Mouse (Mus musculus) forelimb bud, embryonic 11.5 days (tissue): ENCODE measurements around the gene Acsf2.

ENCODE experiments used
- DNase-seq: peaks from one replicate; pipeline ENCODE4 v3.0.0-alpha.2; 2012; ENCODE audit warnings: low read depth, low spot score

Gene Acsf2

DNA sequence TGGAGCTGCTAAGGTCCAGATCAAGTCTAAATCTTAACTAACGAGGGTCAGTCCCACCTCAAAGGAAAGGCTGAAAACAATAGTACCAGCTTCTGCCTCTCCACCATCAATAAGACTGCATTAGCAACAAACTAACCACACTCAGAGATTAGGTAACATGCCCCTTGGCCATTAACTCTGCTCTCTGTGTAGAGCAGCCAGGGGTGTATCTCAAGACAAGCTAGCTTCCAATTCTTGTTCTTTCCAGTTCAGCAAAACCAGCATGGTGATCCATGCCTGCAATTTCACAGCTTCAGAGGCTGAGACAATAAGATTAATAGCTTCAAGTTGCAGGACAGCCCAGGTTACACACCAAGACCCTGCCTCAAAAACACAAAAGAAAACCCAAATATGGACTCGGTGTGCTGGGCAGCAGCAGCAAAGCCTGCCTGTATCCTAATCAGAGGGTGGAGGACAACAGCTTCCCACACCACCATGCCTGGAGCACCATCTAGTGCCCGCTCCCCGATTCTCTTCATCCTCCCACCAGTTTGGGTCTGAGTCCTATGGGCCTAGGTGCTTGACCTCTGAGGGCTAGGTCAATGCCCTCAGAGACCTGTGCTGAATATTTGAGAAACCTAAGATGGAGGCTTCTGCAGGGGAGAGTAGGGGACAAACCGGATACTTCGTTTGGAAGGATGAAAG lies 3.1 kb downstream of the Acsf2 start:
- DNase-seq = no peak

DNA sequence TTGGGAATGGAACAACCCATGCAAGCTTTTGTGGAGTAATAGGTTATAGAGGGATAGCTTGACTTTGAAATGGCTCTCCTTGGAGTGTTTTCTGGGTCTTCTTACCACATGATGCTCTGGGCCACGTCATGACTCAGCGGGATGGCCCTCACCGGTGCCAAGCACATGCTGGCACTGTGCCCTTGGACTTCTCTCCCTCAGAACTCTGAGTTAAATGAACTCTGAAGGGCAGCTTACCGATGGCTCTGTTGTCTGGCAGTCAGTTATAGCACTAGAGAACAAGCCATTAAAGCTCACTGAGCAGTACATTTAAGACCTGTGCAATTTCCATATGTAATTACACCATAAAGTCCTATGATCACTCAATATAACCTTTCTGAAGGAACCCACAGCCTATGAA lies 4.4 kb downstream of the Acsf2 start:
- no peak for DNase-seq

DNA sequence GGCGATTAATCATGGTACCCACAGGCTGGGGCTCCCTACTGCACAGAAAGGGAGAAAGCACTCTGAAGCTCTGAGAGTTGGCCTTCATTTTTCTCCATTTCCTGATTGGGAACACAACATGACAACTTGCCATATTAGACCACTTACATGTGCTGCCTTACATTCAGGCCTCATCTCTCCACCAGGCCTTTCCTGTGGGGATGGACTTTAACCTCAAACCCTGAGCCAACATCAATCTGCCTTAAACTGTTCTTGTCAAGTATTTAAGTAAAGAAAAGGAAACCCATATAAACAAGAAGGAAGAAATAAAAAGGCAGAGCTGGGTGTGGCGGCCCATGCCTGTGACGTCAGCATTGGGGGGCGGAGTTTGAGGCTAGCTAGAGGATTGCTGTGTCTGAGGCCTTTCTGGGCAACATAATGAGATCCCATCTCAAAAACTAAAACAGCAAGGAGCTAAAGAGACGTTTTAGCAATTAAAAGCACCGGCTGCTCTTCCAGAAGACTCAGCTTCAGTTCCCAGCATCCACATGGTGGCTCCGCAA lies 5.3 kb downstream of the Acsf2 start:
- no peak for DNase-seq

DNA sequence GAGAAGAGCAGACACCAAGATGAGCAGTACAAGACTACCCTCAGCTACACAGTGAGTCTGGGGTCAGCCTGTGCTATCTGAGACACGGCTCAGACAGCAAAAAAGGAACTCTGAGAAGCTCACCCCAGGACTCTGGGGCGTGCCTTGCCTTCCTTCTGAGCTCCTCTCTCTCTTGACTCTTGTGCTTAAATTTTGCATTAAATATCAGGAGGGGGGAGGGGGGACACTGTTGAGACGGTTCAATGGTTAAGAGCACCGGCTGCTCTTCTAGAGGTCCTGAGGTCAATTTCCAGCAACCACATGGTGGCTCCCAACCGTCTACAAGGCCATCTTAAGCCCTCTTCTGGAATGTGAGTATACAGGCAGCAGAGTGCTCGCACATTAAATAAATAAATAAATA lies 14.2 kb downstream of the Acsf2 start:
- no peak for DNase-seq

DNA sequence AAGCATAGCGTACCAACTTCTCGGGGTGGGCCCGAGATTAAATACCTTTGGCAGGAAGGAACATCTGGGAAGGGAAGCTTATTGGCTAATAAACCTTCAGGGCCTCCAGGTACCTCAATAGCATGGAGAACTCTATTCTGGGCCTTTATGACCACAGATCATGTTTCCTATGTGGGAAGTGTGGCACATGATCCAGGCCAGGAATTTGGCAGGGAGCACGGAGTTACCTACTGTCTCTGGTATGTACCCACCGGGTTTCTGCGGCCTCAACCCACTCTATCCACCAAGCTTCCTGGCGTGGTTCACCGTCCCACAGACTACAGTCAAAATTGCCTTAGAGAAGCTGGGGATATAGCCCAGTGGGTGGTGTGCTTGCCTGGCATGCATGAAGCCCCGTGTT lies 16.6 kb downstream of the Acsf2 start:
- DNase-seq = no peak

DNA sequence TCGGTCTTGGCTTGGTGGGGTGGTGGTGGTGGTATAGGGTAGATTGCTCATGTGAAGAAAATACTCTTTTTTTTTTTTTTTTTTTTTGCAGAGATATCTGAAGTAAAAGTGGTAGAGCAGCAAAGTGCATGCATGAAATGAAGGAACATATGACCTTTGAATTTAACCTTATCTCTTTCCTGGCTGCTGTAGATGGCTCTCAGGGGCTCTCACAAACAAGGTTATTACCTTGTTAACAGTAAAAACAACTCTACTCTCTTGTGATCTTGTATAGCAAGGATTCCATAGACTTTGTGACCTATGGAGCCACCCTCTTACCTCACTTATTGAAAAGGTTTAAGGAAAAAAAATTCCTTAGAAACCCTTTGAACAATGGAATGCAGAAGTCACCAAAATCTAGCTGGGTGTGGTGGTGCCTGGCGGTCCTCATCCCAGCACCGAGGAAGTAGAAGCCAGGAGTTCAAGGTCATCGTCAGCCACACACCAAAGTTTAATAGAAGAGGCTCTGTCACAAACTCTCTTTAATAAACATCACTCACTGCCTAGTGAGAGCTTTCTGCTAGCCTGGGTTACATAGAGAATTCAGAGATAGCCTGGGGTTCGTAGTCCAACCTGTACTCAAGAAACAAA lies 21.4 kb downstream of the Acsf2 start:
- no peak for DNase-seq

DNA sequence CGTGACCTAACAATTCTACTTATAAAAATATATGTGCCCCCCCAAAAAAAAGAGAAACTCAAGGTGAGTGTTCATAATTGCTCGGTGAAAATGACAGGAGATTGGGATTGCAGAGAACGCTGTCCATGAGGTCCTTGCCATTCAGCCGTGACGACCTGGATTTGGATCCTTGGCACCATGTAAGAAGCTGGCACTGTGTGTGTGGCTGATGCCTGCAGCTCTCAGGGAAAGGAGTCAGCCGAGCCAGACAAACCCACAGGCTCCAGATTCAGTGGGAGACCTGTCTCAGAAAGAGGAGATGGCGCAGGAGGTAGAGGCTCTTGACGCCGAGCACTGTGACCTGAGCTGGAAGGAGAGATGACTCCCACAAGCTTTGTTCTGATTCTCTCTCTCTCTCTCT lies 25.3 kb downstream of the Acsf2 start:
- DNase-seq = no peak

DNA sequence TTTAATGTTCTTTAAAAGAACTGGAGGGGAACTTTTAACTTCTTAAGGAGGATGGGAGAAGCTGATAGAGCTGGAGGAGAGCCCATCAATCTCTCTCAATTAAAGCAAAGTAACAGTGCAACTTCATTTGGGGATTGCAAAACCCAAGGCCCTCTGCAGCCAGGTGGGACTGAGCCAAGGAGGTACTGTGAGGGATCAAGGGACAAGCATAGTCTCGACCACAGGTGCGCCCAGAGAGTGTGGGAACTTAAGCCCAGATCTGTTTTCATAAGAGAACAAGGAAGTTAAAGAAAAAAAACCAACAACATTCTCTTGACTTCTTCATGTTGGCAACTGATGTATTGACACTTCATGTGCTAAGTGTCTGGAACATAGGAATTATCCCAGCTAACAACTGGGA lies 26.6 kb downstream of the Acsf2 start:
- DNase-seq = no peak

DNA sequence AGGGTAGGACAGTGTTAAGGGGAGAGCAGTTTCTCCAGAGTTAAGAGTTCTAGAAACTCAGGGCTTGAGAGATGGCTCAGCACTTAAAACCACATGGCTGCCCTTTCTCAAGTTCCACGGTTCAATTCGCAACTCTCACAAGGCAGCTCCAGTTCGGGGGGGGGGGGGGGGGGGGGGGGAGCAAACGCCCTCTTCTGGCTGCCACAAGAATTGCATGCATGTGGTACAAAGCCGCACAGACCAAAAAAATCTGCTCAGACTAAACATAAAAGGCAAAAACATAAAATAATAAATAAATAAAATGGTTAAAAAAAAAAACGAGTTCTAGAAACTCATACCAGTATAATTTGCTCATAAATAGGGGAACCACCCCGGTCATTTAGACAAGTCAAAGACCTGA lies 27.1 kb downstream of the Acsf2 start:
- DNase-seq = no peak

DNA sequence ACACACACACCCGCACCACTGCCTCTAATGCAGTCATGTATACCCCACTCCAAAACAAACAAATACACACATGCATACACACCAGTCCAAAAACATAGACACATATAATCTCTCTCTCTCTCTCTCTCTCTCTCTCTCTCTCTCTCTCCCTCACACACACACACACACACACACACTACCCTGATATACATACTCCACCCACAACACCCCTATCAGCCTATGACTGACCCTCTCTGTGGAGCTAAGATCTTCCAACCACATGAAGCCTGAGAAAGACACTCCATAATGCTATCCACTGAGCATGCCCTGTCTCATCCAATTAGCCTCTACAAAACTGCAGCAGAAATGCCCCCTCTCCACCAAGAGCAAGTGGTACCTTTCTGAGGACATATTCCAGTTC lies 29.8 kb downstream of the Acsf2 start:
- DNase-seq = no peak

DNA sequence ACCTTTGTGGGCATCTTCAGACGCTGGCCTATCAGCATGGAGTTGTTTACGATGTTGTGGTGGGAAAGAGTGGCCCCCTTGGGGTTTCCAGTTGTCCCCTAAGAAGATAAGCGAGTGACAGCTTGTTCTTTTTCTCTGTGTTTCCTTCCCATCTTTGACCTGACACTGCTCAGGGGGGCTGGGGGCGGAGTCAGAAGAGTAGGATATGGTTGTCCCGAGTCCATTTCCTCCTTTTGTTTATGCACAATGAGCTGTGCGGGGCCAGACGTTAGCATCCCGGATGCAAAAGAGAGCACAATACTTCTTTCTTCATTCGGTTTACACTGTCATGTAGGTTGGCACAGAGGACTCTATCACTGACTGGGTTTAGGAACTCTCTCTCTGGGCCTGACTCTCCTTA lies 31.1 kb downstream of the Acsf2 start:
- no peak for DNase-seq

DNA sequence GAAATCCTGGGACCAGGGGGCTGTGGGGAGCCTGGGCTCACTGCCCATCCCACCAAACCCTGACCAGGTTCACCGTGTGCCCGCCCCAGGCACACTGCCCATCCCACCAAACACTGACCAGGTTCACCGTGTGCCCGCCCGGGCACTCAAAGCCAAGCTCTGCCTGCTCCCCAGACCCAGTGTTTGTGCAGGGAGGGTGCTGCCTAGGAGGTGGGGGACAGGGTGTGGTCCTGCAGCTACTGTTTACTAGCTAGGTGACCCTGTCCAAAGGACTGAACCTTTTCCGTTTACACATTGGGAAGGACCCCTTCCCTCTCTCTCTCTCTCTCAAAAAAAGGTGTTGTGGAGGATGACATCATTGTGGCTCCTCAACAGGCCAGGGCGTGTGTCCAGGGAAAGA lies 34.3 kb downstream of the Acsf2 start:
- no peak for DNase-seq

DNA sequence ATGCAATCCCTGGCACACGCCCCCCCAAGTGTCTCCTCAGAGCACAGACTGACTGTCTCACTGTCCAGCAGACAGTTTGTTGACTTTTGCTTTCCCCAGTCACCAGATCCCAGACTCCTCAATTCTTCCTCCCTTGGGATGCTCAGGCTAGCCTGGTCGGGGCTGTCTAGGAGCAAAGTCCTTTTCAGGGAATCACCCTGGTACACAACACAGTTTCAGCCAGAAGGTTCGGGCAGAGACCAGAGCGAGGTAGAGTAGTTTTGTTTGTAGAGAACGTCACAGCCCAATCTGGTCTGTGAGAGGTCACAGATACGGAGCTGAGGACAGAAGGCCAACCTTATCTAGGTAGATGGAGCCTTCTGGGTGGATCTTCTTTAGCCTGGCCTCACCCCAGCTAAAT lies 35.1 kb downstream of the Acsf2 start:
- DNase-seq = no peak

DNA sequence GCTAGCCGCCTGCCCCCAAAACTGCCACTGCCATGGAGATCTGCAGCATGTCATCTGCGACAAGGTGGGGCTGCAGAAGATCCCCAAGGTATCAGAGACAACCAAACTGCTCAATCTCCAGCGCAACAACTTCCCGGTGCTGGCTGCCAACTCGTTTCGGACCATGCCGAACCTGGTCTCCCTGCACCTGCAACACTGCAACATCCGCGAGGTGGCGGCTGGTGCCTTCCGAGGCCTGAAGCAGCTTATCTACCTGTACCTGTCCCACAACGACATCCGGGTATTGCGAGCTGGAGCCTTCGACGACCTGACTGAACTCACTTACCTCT lies 36.6 kb downstream of the Acsf2 start:
- no peak for DNase-seq

DNA sequence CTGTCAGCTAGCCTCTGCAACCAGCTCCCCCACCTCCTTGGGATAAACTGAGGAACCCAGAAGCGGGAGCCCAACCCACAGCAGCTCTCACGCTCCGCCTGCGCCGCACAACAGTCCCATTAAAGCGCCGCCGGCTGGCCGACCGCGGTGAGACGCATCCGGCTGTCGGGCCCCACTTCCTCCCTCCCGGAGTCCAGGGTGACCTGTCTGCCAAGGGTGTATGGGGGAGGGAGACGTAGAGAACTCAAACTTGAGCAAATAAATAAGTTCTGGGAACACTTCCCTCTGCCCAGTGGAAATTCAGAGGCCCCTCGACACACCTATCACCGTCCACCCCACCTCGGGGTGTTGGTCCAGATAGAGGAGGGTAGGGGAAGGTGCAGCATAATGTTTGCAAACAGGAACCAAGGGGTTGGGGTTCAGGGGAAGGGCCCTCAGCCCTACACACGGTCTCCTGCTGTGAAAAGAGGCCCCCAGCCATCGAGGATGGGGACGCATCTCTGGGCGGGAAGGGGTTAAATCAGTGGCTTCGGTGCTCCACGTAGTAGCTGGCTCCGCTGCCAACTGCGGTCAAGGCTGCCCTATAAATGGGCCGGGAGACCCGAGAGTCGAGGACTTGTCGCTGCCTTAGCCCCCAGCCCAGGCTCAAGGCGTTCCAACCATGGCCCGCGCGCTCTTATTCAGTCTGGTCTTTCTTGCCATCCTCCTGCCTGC lies 37.1 kb downstream of the Acsf2 start, which contains the start of gene Chad:
Gene Chad, plus strand, starts transcription at position 611 of the 714 bp plus-strand sequence.
- peak; percentile 34 for DNase-seq

DNA sequence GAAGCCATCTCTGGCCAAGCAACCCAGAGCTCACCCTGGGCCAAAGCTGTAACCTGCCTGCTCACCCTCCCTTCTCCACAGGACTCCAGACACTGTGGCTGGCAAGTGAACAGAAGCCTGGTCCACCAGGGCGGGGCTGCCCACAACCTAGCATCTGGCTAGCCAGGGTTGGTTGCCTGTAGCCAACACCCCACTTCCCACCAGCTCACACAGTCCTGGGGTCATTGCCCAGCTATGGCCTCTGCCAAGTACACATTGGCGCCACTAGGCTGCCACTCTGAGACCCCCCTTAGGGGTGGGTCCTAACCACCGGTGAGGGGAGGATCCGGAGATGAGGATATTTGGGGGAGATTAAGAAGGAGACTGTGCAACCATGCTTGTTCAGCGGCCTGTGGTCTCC lies 37.9 kb downstream of the Acsf2 start:
- no peak for DNase-seq

DNA sequence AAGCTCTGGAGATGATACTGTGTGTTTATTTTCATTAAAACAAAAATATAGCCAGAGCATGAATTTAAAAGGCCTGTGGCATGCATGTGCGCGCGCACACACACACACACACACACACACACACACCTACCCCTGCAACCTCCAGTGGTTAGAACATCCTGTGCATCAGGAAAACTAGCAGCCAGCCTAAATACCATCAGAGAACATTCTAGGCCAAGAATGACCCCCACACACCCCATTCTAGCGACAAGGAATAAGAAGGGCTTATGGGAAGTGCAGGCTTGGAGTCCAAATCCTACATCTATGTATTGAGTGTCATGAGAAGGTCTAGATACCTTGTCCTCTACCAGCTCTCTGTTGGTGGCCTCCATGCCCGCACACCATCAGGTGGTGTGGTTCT lies 38.3 kb downstream of the Acsf2 start:
- no peak for DNase-seq

DNA sequence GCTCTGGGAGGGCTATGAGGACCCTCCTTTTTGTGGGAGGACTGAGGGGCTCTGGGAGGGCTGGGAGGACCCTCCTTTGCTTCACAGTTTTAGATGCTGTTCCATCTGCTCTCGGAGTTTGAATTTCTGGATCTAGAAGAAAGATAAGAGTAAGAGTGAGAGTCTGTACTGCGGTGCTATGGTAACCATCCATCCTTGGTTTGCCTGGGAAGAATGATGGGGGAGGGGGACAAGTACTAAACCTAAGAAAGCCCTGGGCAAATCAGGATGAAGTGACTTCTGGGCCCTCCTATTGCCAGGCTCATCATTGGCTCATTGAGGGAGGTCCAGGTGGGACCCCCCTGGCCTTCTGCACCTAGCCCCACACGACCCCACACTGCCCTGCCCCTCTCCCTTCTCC lies 43.4 kb downstream of the Acsf2 start:
- DNase-seq = no peak

DNA sequence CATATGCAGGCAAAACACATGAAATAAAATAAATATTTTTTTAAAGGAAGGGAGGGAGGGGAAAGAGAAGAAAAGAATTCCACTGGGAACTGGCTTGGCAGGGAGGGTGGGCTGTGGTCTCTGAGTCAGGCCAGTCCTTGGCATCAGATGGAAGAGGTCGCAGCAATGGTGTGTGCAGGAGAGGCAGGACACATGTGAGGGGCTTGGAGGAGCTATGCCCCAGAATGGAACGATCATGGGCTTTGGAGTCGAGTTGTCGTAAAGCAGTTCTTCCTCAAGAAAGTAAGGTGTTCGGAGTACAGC lies 51.3 kb downstream of the Acsf2 start:
- DNase-seq = no peak

DNA sequence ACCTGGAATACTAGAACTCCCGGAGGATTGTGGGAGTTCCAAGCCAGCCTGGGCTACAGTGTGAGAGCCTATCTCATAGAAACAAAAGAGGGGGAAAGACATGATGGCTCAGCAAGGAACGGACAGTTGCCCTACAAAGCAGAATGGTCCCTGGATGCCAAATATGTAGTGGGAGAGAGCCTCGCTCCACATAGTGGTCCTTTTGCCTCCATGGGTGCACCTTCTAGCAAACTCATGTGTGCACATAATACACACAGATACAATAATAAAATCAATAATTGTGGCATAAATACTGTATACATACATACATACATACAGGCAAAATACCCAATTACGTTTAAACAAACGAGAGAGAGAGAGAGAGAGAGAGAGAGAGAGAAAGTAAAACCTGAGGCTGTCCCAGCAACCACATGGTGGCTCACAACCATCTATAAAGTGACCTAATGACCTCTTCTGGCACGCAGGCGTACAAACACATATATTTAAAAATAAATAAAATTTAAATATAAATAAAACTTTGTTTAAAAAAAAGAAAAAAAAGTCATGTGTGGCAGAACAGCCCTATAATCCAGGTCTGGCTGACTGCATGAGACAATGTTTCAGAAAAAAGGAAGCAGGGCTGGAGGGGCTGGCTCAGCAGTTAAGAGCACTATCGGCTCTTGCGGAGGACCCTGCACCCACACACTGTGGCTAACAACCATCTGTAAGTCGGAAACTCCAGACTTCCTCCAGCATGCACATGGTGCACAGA lies 51.8 kb downstream of the Acsf2 start:
- no peak for DNase-seq

DNA sequence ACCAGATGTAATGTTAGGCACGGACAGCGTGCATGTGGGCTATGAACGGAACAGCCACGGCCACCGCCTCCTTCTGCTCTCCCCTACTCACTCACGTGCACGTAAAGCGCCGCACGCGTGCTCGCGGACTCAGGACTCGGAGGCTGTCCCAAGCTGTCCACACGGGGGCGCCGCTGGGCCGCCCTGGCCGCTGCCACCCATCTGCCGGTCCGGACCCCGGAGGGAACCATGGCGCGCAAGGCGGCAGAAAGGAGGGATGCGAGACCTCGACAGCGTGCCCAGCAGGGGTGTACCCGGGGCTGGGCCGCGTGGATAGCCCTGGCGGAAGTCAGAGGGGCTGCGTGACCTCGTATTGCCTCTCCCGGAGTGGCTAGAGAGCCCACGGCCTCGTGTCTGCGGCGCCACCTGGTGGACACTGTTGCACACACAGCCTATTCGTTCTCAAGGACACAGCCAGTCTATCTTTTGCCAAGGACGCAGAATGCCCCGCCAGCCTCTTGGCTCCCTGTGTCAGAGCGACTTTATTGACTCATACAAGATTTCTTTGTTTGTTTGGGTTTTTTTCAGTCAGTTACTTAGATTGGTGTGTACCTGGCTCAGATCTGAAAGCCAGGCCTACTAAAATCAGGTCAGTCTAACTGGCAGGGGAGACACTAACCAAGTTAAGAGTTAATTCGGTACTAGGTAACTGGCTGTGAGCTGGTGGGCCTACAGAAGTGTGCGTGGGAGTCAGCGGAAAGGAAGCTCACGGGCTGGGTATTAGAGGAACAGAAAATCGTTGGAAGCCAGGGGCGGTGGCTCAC lies 52.6 kb downstream of the Acsf2 start, which contains the start of gene Rsad1:
Gene Rsad1, minus strand, starts transcription at position 368 of the 803 bp plus-strand sequence.
- peak; percentile 91 for DNase-seq
